Mouse (Mus musculus) embryonic fibroblast, embryonic 13.5 days (primary cell): ENCODE measurements around the gene Tap1.

Source experiments
- CTCF ChIP-seq: IDR thresholded peaks from 2 replicates; pipeline ENCODE4 v1.5.1; 2011; ENCODE audit warnings: mild to moderate bottlenecking, control low read depth, low read length, moderate library complexity, borderline replicate concordance; ENCODE audit not compliant: insufficient read depth
- POLR2A ChIP-seq: IDR thresholded peaks from 2 replicates; pipeline ENCODE4 v1.6.1; 2011; ENCODE audit warnings: low read depth, mild to moderate bottlenecking, control low read depth, low read length, moderate library complexity

DNA sequence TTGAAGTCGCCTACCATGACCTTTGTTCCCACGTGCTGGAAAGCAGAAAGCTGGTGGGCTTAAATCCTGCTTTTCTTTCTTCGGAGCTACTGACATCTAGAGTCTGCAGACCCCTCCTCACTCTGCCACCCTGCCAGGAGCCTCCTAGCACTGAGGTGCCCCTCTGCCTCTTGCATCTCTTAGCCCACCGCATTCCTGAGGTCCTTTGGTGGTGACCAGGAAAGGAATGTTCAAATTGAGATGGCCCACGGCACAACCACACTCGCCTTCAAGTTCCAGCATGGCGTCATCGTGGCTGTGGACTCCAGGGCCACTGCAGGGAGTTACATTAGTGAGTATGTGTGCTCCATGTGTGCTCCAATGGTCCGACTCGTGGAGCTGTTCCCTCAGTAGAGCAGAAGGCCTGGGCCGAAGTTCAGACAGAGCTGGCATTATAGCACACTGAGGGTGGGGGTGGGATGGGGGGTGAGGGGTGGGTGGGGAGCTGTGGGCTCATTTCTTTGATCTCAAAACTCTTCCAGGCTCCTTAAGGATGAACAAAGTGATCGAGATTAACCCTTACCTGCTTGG lies 11.8 kb downstream of the Tap1 start:
- TF ChIP-seq CTCF (no peak), POLR2A (no peak)
